Mouse (Mus musculus) lung, adult 18-20 months (tissue): ENCODE measurements around the gene Tpsg1.

Experiments
- DNase-seq, 2 experiments: peaks; one replicate each; pipeline ENCODE4 v3.0.0; 2022; ENCODE audit warnings: mixed read lengths in 2 of 2

The Tpsg1 gene

GRCm38 (mm10) chr17:25368973-25369372 lies at the start of gene Tpsg1:
Tpsg1 (plus strand) TSS chr17:25369273.
- no peak for DNase-seq

- no peak for DNase-seq
These were observed 48.3 kb upstream of the Tpsg1 start for GRCm38 (mm10) chr17:25320819-25321218.

- DNase-seq = no peak
These were observed 46.1 kb upstream of the Tpsg1 start for GRCm38 (mm10) chr17:25322930-25323329.

DNA sequence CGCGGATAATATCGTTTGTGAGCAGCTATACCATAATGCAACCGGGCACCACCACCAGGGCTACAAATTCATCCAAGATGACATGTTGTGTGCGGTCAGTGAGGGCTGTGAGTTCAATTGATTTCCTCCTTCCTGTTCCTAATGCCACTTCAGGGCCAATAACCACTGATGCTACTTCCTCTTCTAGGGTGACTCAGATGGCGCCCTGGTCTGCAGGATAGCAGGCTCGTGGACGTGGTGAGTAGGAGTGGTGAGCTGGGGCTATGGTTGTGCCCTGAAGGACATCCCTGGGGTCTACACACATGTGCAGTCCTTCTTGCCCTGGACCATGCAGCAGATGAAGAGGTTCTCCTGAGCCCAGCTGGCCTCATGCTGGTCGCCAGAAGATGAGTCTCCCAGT lies 36.8 kb upstream of the Tpsg1 start:
- DNase-seq = no peak

- peak; percentile 18 to 20 for DNase-seq
These were observed 35.1 kb upstream of the Tpsg1 start for GRCm38 (mm10) chr17:25333943-25334342.

GRCm38 (mm10) chr17:25338218-25338617 lies 30.9 kb upstream of the Tpsg1 start:
- no peak for DNase-seq

DNA sequence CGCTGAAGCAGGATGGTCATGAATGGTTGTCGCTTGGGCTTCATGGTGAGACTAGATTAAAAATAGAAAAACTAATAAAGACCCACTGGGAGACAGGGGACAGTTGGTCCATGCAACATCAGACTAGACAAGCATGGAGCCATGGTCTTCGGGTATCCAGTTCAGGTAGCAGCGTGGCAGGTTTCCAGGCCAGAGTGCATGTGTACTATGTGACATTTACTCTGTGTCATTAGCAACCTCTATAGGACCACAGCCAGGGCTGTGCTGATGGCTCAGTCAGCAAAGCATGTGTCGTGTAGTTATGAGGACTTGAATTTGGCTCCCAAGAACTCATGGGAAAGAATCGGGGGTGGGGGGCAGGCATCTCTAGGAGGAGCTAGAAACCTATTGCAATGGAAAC lies 29.1 kb upstream of the Tpsg1 start:
- no peak for DNase-seq

- no peak for DNase-seq
These were observed 27.6 kb upstream of the Tpsg1 start for GRCm38 (mm10) chr17:25341490-25341889.

- no peak for DNase-seq
These were observed 23.6 kb upstream of the Tpsg1 start, which contains the start of gene Tpsab1 for GRCm38 (mm10) chr17:25345462-25345861. Tpsab1 (minus strand) TSS chr17:25345562.

DNA sequence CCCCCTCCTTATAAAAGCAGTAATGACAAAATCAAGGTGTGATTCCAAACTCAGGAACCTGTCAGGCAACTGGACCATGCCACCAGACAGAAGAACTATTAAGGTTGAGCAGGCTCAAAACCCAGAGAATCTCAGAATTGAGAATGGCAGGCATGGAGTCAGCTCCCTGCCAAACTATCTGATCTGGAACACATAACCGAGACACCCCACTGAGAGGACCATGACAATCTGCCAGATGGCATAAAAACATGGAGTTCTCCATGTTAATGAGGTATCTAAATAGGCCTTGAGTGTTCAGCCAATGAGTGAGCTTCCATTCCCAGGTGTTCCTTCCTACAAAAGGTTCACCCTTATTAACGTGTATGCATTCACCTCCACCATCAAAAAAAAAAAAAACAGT lies 7.8 kb upstream of the Tpsg1 start:
- no peak for DNase-seq

- peak in 1 of 2 experiments; percentile 10 for DNase-seq
These were observed 5.3 kb upstream of the Tpsg1 start for GRCm38 (mm10) chr17:25363726-25364125.

DNA sequence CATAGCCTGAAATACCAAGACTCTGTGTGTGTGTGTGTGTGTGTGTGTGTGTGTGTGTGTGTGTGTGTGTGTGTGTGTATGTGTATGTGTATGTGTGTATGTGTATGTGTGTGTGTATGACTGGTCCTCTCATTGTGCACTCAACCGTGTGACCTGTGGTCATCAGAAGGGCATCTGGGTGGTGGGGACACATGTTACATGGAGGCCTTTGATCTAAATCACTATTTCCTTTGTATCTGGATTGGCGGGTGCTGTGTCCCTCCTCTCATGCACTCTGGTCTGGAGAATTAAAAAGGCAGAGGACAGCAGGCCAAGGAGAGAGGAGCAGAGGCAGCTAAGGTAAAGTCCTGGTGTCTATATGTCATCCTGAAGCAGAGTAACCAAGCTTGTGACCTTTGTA lies 3.1 kb upstream of the Tpsg1 start, which contains the start of gene Tpsb2:
Tpsb2 (plus strand) TSS at position 301 of the 400 bp plus-strand sequence.
- no peak for DNase-seq

DNA sequence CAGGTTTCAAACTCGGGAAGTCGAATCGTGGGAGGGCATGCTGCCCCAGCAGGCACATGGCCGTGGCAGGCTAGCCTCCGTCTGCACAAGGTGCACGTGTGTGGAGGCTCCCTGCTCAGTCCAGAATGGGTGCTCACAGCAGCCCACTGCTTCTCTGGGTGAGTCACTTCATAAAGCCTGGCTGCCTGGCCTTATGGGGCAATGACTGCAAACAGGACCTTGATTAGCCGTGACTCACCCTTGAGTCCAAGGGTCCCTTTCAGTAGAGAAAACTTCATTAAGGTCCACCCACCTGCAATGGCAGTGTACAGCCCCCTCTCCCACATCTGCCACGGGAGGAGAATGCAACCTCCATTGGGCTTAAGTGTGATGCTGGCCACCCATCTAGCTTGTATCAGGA lies 3.4 kb downstream of the Tpsg1 start:
- no peak for DNase-seq

DNA sequence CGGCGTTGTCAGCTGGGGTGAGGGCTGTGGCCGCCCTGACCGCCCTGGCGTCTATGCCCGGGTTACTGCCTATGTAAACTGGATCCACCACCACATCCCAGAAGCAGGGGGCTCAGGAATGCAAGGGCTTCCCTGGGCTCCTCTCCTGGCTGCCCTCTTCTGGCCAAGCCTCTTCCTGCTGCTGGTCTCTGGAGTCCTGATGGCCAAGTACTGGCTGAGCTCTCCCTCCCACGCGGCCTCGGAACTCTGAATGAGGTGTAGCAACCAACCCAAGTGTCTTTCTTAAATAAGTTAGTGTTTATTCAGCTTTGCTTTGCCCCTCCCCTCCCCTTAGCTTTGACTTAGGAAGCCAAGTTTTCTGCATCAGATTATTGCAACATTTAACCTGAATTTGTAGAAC lies 4.9 kb downstream of the Tpsg1 start:
- DNase-seq = peak; percentile 51 to 66

DNA sequence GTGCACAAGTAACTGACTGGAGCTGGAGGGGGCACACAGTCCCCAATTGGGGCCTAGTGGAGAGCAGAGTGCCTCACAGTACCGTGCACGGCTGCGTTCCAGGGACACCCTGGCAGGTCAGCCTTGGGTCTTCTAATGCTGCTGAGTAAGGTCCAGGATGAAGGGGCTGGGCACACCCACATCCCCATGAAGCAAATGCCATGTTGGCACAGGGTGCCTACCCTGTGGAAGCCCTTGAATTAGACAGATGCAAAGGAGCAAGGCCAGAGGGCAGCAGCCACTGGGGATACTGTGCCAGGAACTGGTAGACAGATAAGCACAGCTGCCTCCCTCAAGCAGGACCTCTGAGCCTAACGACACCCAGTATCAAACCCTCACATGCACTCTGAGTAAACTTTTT lies 25.5 kb downstream of the Tpsg1 start:
- no peak for DNase-seq

- peak; percentile 46 to 61 for DNase-seq
These were observed 28.9 kb downstream of the Tpsg1 start for GRCm38 (mm10) chr17:25397804-25398519.

DNA sequence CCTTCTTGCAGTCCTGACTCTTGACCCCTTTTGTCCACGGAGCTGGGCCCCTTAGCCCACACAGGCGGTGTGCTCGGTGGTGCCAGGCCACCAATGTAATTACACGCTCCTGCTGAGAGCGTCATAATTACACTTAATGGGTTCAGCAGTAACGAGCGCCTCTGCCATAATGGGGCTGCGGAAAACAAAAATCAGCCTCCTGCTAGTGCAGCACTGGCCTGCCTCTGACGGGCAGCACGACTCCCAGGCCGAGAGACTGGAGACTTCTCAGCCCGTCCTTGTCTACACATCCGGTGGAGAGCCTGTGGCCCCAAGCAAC lies 29.4 kb downstream of the Tpsg1 start:
- DNase-seq = no peak

DNA sequence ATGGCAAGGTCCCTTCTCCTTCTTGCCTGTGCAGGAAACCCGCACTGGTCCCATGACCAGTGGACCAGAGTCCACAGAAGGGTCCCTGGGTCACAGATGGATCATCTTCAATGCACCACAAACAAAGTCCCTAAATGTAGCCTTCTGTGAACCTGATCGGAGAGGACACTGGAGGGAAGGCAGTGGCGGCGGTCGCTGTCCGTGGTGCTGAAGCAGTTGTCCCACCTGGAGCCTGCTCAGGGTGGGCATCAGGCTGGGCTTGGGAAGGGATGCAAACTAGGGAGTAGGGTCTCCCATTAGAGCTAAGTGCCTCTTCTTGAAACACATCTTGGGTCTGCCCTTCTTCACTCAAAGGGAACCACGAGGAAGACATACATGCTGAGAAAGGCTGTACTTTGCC lies 31.4 kb downstream of the Tpsg1 start:
- no peak for DNase-seq

DNA sequence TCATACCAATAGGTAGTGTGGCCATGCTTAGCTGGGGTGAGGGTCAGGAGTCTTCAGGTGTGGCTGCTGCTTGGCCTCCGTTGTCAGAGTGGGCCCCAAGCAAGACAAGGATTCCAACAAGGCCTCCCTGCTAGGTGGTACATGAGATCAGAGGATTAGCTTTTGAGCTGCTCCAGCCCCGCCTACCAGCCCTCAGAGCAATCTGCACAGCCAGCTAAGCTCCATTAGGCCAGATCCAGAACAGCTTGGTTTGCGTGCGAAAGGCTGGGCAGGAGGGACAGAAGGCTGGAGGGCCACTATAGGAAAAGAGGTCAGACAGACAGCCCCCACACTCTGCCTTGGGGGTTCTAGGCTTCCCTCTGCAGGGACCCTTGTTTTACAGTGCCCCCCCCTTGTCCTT lies 32.4 kb downstream of the Tpsg1 start:
- DNase-seq = no peak

DNA sequence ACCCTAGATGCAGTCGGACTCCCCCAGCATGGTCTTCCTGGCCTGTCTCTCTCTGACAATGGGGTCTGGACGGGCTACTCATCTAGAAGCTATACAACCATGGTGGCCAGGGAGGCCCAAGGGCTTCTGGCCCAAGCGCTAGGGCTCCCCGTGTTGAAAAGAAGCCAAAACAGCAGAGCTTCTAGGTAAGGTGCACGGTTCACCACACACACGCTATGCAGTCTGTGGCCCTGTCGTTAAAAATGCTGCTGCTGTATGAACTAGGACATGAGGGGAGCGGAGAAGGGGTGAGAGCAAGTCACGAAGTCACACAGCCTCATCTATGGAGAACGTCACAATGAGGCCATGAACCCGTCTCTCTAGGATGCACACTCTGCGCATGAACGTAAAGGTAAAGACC lies 33.2 kb downstream of the Tpsg1 start:
- no peak for DNase-seq

DNA sequence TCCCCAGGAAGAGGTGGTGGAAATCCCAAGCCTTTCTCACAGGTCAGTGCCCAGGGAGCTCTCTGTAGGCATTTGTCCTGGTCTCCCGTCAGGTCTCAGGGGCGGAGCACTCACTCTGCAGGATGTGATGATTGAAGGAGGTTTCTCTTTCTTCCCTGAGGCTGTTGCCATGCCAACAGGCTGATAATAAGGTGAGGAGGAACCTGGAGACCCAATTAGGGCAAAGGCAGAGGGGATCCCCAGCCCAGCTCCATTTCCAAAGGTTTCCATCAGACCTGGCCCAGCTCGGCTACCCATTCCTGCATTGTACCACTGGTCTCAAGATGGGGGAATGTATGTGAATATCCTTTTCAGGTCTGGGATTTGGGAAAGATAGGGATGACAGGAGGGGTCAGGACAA lies 35.1 kb downstream of the Tpsg1 start:
- DNase-seq = no peak

DNA sequence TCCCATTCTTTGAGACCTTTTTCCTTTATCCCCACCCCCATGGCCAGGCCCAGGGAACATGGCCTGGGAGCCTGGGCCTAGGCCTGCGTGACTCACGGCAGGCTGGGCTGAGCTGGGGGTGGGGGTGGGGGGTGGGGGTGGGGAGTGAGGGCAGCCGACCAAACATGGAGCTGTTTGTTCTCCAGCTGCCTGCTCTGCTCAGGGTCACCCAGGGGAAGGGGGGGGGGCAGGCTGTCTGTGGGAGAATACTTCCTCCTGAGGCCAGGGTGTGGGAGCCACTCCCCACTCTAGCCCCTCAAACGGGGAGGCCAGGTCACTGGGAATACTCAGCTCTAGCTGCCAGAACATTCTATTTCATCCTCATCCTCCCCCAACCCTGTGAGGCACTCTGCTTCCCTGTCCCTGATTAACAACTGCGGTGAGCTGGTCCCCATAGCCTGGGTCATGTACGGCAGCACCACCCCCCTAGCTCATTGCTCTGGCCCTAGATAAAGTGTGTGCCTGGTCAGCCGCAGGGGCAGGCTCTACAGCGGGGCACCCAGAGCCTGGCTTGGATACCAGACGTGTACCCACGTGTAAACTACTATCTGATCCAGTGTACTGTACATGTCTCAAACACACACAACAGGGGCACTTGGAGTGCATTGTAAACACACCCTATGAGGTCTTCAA lies 36.3 kb downstream of the Tpsg1 start:
- DNase-seq = no peak

GRCm38 (mm10) chr17:25406011-25406441 lies 37.0 kb downstream of the Tpsg1 start:
- no peak for DNase-seq

DNA sequence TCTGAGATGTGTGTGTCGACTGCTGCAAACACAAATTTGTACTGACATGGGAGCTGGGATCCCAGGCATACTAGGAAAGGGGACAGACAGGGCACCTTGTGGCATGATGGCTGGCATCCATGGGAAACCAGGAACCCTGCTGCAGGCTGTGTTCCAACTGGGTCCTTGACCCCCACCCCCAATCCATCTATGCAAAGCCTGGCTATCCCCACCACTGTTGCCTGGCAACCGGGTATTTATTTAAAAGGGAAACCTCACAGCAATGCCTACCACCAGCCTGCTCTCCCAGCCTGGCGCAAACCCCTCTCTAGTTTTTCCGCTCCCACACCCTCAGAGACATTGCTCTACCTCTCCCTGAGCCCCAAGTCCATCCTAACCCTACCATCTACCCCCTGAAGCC lies 38.3 kb downstream of the Tpsg1 start:
- DNase-seq = no peak
